Mouse (Mus musculus) cerebellum, adult (tissue): ENCODE data around the gene Pdia5.

Experiments used
- ATAC-seq: cut with Nextera tagmentation; 2 replicates; pipeline ENCODE4 v1.9.2; 2017; ENCODE audit warnings: mild to moderate bottlenecking, moderate library complexity, mixed read lengths; ENCODE audit not compliant: insufficient number of reproducible peaks, low FRiP score, low TSS enrichment

The Pdia5 gene

GRCm38 (mm10) chr16:35490231-35491070 is at the start of gene Pdia5:
TSS of gene Pdia5 (minus strand) at chr16:35490873.
- ATAC-seq = peak; percentile 99

GRCm38 (mm10) chr16:35539041-35539440 is 48.4 kb upstream of the Pdia5 start:
- ATAC-seq = no peak

- no peak for ATAC-seq
Observed at GRCm38 (mm10) chr16:35537651-35538050, 47.0 kb upstream of the Pdia5 start.

GRCm38 (mm10) chr16:35534630-35535029 is 44.0 kb upstream of the Pdia5 start:
- ATAC-seq = no peak

GRCm38 (mm10) chr16:35524200-35524599 is 33.5 kb upstream of the Pdia5 start:
- ATAC-seq = no peak

GRCm38 (mm10) chr16:35519245-35519644 is 28.6 kb upstream of the Pdia5 start:
- no peak for ATAC-seq

- no peak for ATAC-seq
Observed at GRCm38 (mm10) chr16:35517976-35518951, 27.6 kb upstream of the Pdia5 start.

- ATAC-seq = no peak
Observed at GRCm38 (mm10) chr16:35515977-35516612, 25.4 kb upstream of the Pdia5 start.

- no peak for ATAC-seq
Observed at GRCm38 (mm10) chr16:35509331-35510070, 18.8 kb upstream of the Pdia5 start.

- no peak for ATAC-seq
Observed at GRCm38 (mm10) chr16:35508581-35508980, 17.9 kb upstream of the Pdia5 start.

GRCm38 (mm10) chr16:35505786-35506185 is 15.1 kb upstream of the Pdia5 start:
- no peak for ATAC-seq

- ATAC-seq = no peak
Observed at GRCm38 (mm10) chr16:35504266-35504665, 13.6 kb upstream of the Pdia5 start.

- ATAC-seq = no peak
Observed at GRCm38 (mm10) chr16:35502456-35502855, 11.8 kb upstream of the Pdia5 start.

GRCm38 (mm10) chr16:35501106-35501760 is 10.6 kb upstream of the Pdia5 start:
- no peak for ATAC-seq

GRCm38 (mm10) chr16:35500342-35500741 is 9.7 kb upstream of the Pdia5 start:
- no peak for ATAC-seq

GRCm38 (mm10) chr16:35489793-35490192 is 880 bp downstream of the Pdia5 start:
- no peak for ATAC-seq

GRCm38 (mm10) chr16:35489066-35489718 is 1.5 kb downstream of the Pdia5 start:
- no peak for ATAC-seq

- ATAC-seq = no peak
Observed at GRCm38 (mm10) chr16:35487776-35488175, 2.9 kb downstream of the Pdia5 start.

- no peak for ATAC-seq
Observed at GRCm38 (mm10) chr16:35487056-35487455, 3.6 kb downstream of the Pdia5 start.
